Mouse (Mus musculus): ENCODE data around the gene Kcnj16.

GRCm38 (mm10) chr11:110942280-110942679 lies 25.6 kb upstream of the Kcnj16 start:
- TF ChIP-seq CTCF (conservative IDR thresholded peaks at IDR 0.05; ENCODE audit: insufficient read depth, insufficient read length, low read depth, low read length) (no peak), POLR2A (IDR thresholded peaks at IDR 0.05; ENCODE audit: low read depth, low read length) (no peak)
